Mouse (Mus musculus): ENCODE results near the gene AI661453.

GRCm38 (mm10) chr17:47454675-47455074 lies 18.3 kb downstream of the AI661453 start:
- TF ChIP-seq CTCF (IDR thresholded peaks at IDR 0.05; ENCODE audit: borderline replicate concordance, insufficient read depth, low read depth, low read length) (no peak), POLR2A (IDR thresholded peaks at IDR 0.05; ENCODE audit: borderline replicate concordance, insufficient read depth, low read length) (no peak)
